Mouse (Mus musculus): ENCODE measurements at regions not wholly inside any gene's neighbourhood (a gene's known extent, or its start where the extent isn't known, plus 50 kb on each side); places are given as distances from the start of the nearest gene placed in this dataset.

- Histone ChIP-seq H3K27ac (ENCODE audit: low read depth, low read length) (no peak overlapping the region), H3K27me3 (replicated peaks; ENCODE audit: control insufficient read depth, insufficient read depth, low read length) (no peaks in the 10 kb centered on the region), H3K9ac (ENCODE audit: low read depth, low read length) (no peak overlapping the region), H3K4me1 (replicated peaks; ENCODE audit: control insufficient read depth, insufficient read depth, low read length) (no peaks in the 10 kb centered on the region), H3K36me3 (ENCODE audit: control insufficient read depth, insufficient read depth) (no peaks in the 10 kb centered on the region), H3K4me2 (replicated peaks; ENCODE audit: low read depth) (no peak overlapping the region), H3K4me3 (ENCODE audit: low read depth, low read length) (no peak overlapping the region), H3K9me3 (ENCODE audit: control insufficient read depth) (no peaks in the 10 kb centered on the region)
- 59% methylated on average over 24 of the region's 24 CpGs for WGBS
- ATAC-seq = no peak
- no peak for TF ChIP-seq CTCF (IDR thresholded peaks at IDR 0.05; ENCODE audit: low read depth)
Observed at GRCm38 (mm10) chr9:61102451-61103358, 269.5 kb upstream of the Tle3 start.

- no peak for TF ChIP-seq CTCF (IDR thresholded peaks at IDR 0.05; ENCODE audit: low read depth)
- no peak overlapping the region for H3K4me2 ChIP-seq (replicated peaks; ENCODE audit: low read depth)
- no peaks in the 10 kb centered on the region for H3K27me3 ChIP-seq (replicated peaks; ENCODE audit: control insufficient read depth, insufficient read depth, low read length)
- ATAC-seq = no peak
- no peaks in the 10 kb centered on the region for H3K9me3 ChIP-seq (ENCODE audit: control insufficient read depth)
- WGBS = 85% methylated on average over 15 of the region's 15 CpGs
- no peak overlapping the region for H3K27ac ChIP-seq (ENCODE audit: low read depth, low read length)
- no peaks in the 10 kb centered on the region for H3K4me1 ChIP-seq (replicated peaks; ENCODE audit: control insufficient read depth, insufficient read depth, low read length)
- H3K36me3 ChIP-seq (ENCODE audit: control insufficient read depth, insufficient read depth) = no peaks in the 10 kb centered on the region
- H3K4me3 ChIP-seq (ENCODE audit: low read depth, low read length) = no peak overlapping the region
- H3K9ac ChIP-seq (ENCODE audit: low read depth, low read length) = no peak overlapping the region
Observed at GRCm38 (mm10) chr9:61105550-61106280, 266.5 kb upstream of the Tle3 start.

- no peak for ATAC-seq
- Histone ChIP-seq H3K36me3 (ENCODE audit: control insufficient read depth, insufficient read depth) (no peaks in the 10 kb centered on the region), H3K9ac (ENCODE audit: low read depth, low read length) (no peak overlapping the region), H3K9me3 (ENCODE audit: control insufficient read depth) (no peaks in the 10 kb centered on the region), H3K27me3 (replicated peaks; ENCODE audit: control insufficient read depth, insufficient read depth, low read length) (no peaks in the 10 kb centered on the region), H3K4me3 (ENCODE audit: low read depth, low read length) (no peak overlapping the region), H3K27ac (ENCODE audit: low read depth, low read length) (no peak overlapping the region), H3K4me1 (replicated peaks; ENCODE audit: control insufficient read depth, insufficient read depth, low read length) (no peaks in the 10 kb centered on the region), H3K4me2 (replicated peaks; ENCODE audit: low read depth) (no peak overlapping the region)
- no peak for TF ChIP-seq CTCF (IDR thresholded peaks at IDR 0.05; ENCODE audit: low read depth)
- WGBS = 89% methylated on average over 5 of the region's 5 CpGs
Observed at GRCm38 (mm10) chr9:61109519-61110285, 262.5 kb upstream of the Tle3 start.

- no peak overlapping the region for H3K4me3 ChIP-seq (ENCODE audit: low read depth, low read length)
- no peak for TF ChIP-seq CTCF (IDR thresholded peaks at IDR 0.05; ENCODE audit: low read depth)
- 66% methylated on average over 7 of the region's 7 CpGs for WGBS
- H3K4me1 ChIP-seq (replicated peaks; ENCODE audit: control insufficient read depth, insufficient read depth, low read length) = no peaks in the 10 kb centered on the region
- no peak for ATAC-seq
- H3K36me3 ChIP-seq (ENCODE audit: control insufficient read depth, insufficient read depth) = no peaks in the 10 kb centered on the region
- H3K27me3 ChIP-seq (replicated peaks; ENCODE audit: control insufficient read depth, insufficient read depth, low read length) = no peaks in the 10 kb centered on the region
- no peak overlapping the region for H3K4me2 ChIP-seq (replicated peaks; ENCODE audit: low read depth)
- H3K9me3 ChIP-seq (ENCODE audit: control insufficient read depth) = no peaks in the 10 kb centered on the region
- no peak overlapping the region for H3K9ac ChIP-seq (ENCODE audit: low read depth, low read length)
- H3K27ac ChIP-seq (ENCODE audit: low read depth, low read length) = no peak overlapping the region
Observed at GRCm38 (mm10) chr9:61111206-61111605, 261.0 kb upstream of the Tle3 start.

- Histone ChIP-seq H3K9ac (ENCODE audit: low read depth, low read length) (no peak overlapping the region), H3K36me3 (ENCODE audit: control insufficient read depth, insufficient read depth) (no peaks in the 10 kb centered on the region), H3K4me2 (replicated peaks; ENCODE audit: low read depth) (no peak overlapping the region), H3K27me3 (replicated peaks; ENCODE audit: control insufficient read depth, insufficient read depth, low read length) (no peaks in the 10 kb centered on the region), H3K4me1 (replicated peaks; ENCODE audit: control insufficient read depth, insufficient read depth, low read length) (no peaks in the 10 kb centered on the region), H3K4me3 (ENCODE audit: low read depth, low read length) (no peak overlapping the region), H3K27ac (ENCODE audit: low read depth, low read length) (no peak overlapping the region), H3K9me3 (ENCODE audit: control insufficient read depth) (no peaks in the 10 kb centered on the region)
- no peak for TF ChIP-seq CTCF (IDR thresholded peaks at IDR 0.05; ENCODE audit: low read depth)
- no peak for ATAC-seq
- WGBS = 37% methylated on average over 19 of the region's 19 CpGs
Observed at GRCm38 (mm10) chr9:61111733-61112415, 260.3 kb upstream of the Tle3 start.
